Mouse (Mus musculus) MEL (cell line): ENCODE results near the gene Mrpl42. TPM values are rescaled to one million over a fixed set of nuclear protein-coding genes. Genes with fewer than 3 reads are reported as not detected.

Experiments used
- DNase-seq: peaks from one replicate; pipeline ENCODE4 v3.0.0; 2011; ENCODE audit warnings: low read depth, low spot score
- H3K27ac ChIP-seq: 2 replicates; pipeline ENCODE4 v1.5.1; 2012; ENCODE audit warnings: low read depth, mild to moderate bottlenecking, control low read depth, low read length, moderate library complexity; ENCODE audit not compliant: control insufficient read depth
- H3K27me3 ChIP-seq, 2 experiments: fragments of 150-350 bp in 1 of 2; sonication (generic) in 1 of 2; 2 replicates each; pipeline ENCODE4 v1.6.1; 2012; ENCODE audit warnings: low read length in 2 of 2, mild to moderate bottlenecking in 2 of 2, improper control_type of control experiment in 1 of 2, moderate library complexity in 1 of 2; ENCODE audit not compliant: insufficient read depth in 2 of 2, control insufficient read depth in 1 of 2
- H3K36me3 ChIP-seq, 2 experiments: 2 replicates each; pipeline ENCODE4 v1.6.1; 2012 to 2014; ENCODE audit warnings: low read length in 2 of 2, improper control_type of control experiment in 1 of 2, inconsistent platforms in 1 of 2, mild to moderate bottlenecking in 1 of 2; ENCODE audit not compliant: insufficient read depth in 2 of 2, control insufficient read depth in 1 of 2
- H3K4me1 ChIP-seq, 2 experiments: fragments of 150-350 bp in 1 of 2; sonication (generic) in 1 of 2; 2 replicates each; pipeline ENCODE4 v1.6.1; 2012; ENCODE audit warnings: low read length in 2 of 2, improper control_type of control experiment in 1 of 2, mild to moderate bottlenecking in 1 of 2; ENCODE audit not compliant: insufficient read depth in 2 of 2, control insufficient read depth in 1 of 2
- H3K4me3 ChIP-seq, 2 experiments: fragments of 150-350 bp in 1 of 2; sonication (generic) in 1 of 2; 2 replicates each; pipeline ENCODE4 v1.5.1; 2012; ENCODE audit warnings: low read depth in 2 of 2, low read length in 2 of 2, mild to moderate bottlenecking in 2 of 2, moderate library complexity in 2 of 2, control low read depth in 1 of 2, improper control_type of control experiment in 1 of 2; ENCODE audit not compliant: control insufficient read depth in 1 of 2, insufficient read depth in 1 of 2
- H3K79me2 ChIP-seq: 2 replicates; pipeline ENCODE4 v1.6.1; 2012; ENCODE audit warnings: mild to moderate bottlenecking, low read length, moderate library complexity; ENCODE audit not compliant: control insufficient read depth, poor library complexity, insufficient read depth
- H3K9ac ChIP-seq: 2 replicates; pipeline ENCODE4 v1.6.1; 2012; ENCODE audit warnings: low read depth, mild to moderate bottlenecking, control low read depth, low read length, moderate library complexity; ENCODE audit not compliant: control insufficient read depth, poor library complexity, severe bottlenecking
- H3K9me3 ChIP-seq: fragments of 150-350 bp; sonication (generic); replicated peaks from 2 replicates; pipeline ENCODE4 v1.6.1; 2012; ENCODE audit warnings: mild to moderate bottlenecking, low read length, improper control_type of control experiment, moderate library complexity; ENCODE audit not compliant: insufficient read depth
- CTCF ChIP-seq, 3 experiments: IDR thresholded peaks in 2 of 3; conservative IDR thresholded peaks in 1 of 3; 2 replicates each; pipeline ENCODE4 v1.5.1; 2011 to 2012; ENCODE audit warnings: low read length in 3 of 3, low read depth in 2 of 3, mild to moderate bottlenecking in 2 of 3, improper control_type of control experiment in 1 of 3, inconsistent platforms in 1 of 3, mixed read lengths in 1 of 3, moderate library complexity in 1 of 3; ENCODE audit not compliant: control insufficient read depth in 1 of 3, insufficient read depth in 1 of 3, poor library complexity in 1 of 3, severe bottlenecking in 1 of 3
- ELF1 ChIP-seq: IDR thresholded peaks from 2 replicates; pipeline ENCODE4 v1.6.1; 2014; ENCODE audit warnings: low read depth, mild to moderate bottlenecking, inconsistent platforms, low read length, improper control_type of control experiment, moderate library complexity
- GABPA ChIP-seq: IDR thresholded peaks from 2 replicates; pipeline ENCODE4 v1.6.1; 2012; ENCODE audit warnings: low read depth, mild to moderate bottlenecking, inconsistent platforms, low read length, improper control_type of control experiment, moderate library complexity
- GATA1 ChIP-seq: IDR thresholded peaks from 2 replicates; pipeline ENCODE4 v1.6.1; 2011; ENCODE audit warnings: low read depth, low read length, improper control_type of control experiment
- HCFC1 ChIP-seq: IDR thresholded peaks from 2 replicates; pipeline ENCODE4 v1.6.1; 2012; ENCODE audit warnings: low read depth, mild to moderate bottlenecking, inconsistent platforms, low read length, improper control_type of control experiment, moderate library complexity
- MAZ ChIP-seq: IDR thresholded peaks from 2 replicates; pipeline ENCODE4 v1.6.1; 2012; ENCODE audit warnings: low read depth, mild to moderate bottlenecking, inconsistent platforms, low read length, improper control_type of control experiment
- RAD21 ChIP-seq: IDR thresholded peaks from 2 replicates; pipeline ENCODE4 v1.6.1; 2011; ENCODE audit warnings: mild to moderate bottlenecking, low read depth, low read length, improper control_type of control experiment
- SIN3A ChIP-seq: IDR thresholded peaks from 2 replicates; pipeline ENCODE4 v1.6.1; 2012; ENCODE audit warnings: low read length, improper control_type of control experiment, inconsistent platforms
- SMC3 ChIP-seq: IDR thresholded peaks from 2 replicates; pipeline ENCODE4 v1.6.1; 2011; ENCODE audit warnings: low read depth, low read length, improper control_type of control experiment
- TAL1 ChIP-seq: IDR thresholded peaks from 2 replicates; pipeline ENCODE4 v1.6.1; 2012; ENCODE audit warnings: mild to moderate bottlenecking, inconsistent platforms, low read length, moderate library complexity, mixed read lengths
- UBTF ChIP-seq: IDR thresholded peaks from 2 replicates; pipeline ENCODE4 v1.6.1; 2012; ENCODE audit warnings: low read depth, mild to moderate bottlenecking, inconsistent platforms, low read length, improper control_type of control experiment, moderate library complexity, borderline replicate concordance; ENCODE audit not compliant: insufficient read depth
- USF1 ChIP-seq: IDR thresholded peaks from 2 replicates; pipeline ENCODE4 v1.6.1; 2014; ENCODE audit warnings: low read depth, mild to moderate bottlenecking, inconsistent platforms, low read length, improper control_type of control experiment, moderate library complexity
- ZC3H11A ChIP-seq: IDR thresholded peaks from 2 replicates; pipeline ENCODE4 v1.6.1; 2012; ENCODE audit warnings: low read depth, mild to moderate bottlenecking, inconsistent platforms, low read length, improper control_type of control experiment
- ZNF384 ChIP-seq: IDR thresholded peaks from 2 replicates; pipeline ENCODE4 v1.6.1; 2012; ENCODE audit warnings: low read depth, mild to moderate bottlenecking, inconsistent platforms, low read length, improper control_type of control experiment
- polyA plus RNA-seq, 2 experiments: library from polyadenylated mRNA; stranded (reverse) in 1 of 2; unstranded in 1 of 2; fragments of >175 nt in 1 of 2; fragments of >200 nt in 1 of 2; gene quantifications; 2 replicates each; pipeline versions ENCODE4 v1.2.1 to v1.2.4; 2012; ENCODE audit warnings: low replicate concordance in 2 of 2, low read depth in 1 of 2; ENCODE audit not compliant: insufficient read length in 2 of 2, insufficient read depth in 1 of 2, missing spikeins in 1 of 2
- total RNA-seq: library from RNA; depleted of rRNA; stranded (reverse); fragments of 300-350 nt; gene quantifications from 2 replicates; pipeline ENCODE4 v1.2.3, GENCODE M21; 2012

The Mrpl42 gene
- total and polyA plus RNA-seq, 3 experiments: 187 to 1,026 (median 298) TPM

- no peak overlapping the region for H3K27ac ChIP-seq
- DNase-seq: no peak
- peaks cover 0 to 24% of the 10 kb centered on the region in 2 experiments; a peak in 3 of 4 replicates for H3K36me3 ChIP-seq
- peaks cover 73% of the 10 kb centered on the region for H3K79me2 ChIP-seq
- TF ChIP-seq ZC3H11A: no peak
- TF ChIP-seq TAL1: no peak
- TF ChIP-seq UBTF: no peak
- TF ChIP-seq GABPA: no peak
- TF ChIP-seq ZNF384: no peak
- TF ChIP-seq CTCF (IDR thresholded peaks at IDR 0.05 in 2 of 3, conservative IDR thresholded peaks at IDR 0.05 in 1 of 3; ENCODE audit: control insufficient read depth in 1 of 3, insufficient read depth in 1 of 3, low read depth in 2 of 3, low read length in 3 of 3, poor library complexity in 1 of 3, severe bottlenecking in 1 of 3): no peak
- no peak for TF ChIP-seq SMC3
- no peak for TF ChIP-seq GATA1
- no peak for TF ChIP-seq MAZ
- no peak for TF ChIP-seq USF1
- H3K4me3 ChIP-seq: no peak overlapping the region
- no peaks in the 10 kb centered on the region for H3K9me3 ChIP-seq
- no peak overlapping the region for H3K9ac ChIP-seq
- no peaks in the 10 kb centered on the region for H3K27me3 ChIP-seq
- H3K4me1 ChIP-seq: peaks cover 3 to 6% of the 10 kb centered on the region in 2 experiments; a peak in 3 of 4 replicates
Measured at GRCm38 (mm10) chr10:95536222-95536541, 34.4 kb upstream of the Mrpl42 start.

GRCm38 (mm10) chr10:95535399-95536221 is 33.9 kb upstream of the Mrpl42 start:
- H3K9ac ChIP-seq: no peak overlapping the region
- no peaks in the 10 kb centered on the region for H3K9me3 ChIP-seq
- TF ChIP-seq ZNF384: peak; percentile 56; the same call in 1 of the 2 replicates
- no peak for TF ChIP-seq RAD21
- DNase-seq: no peak
- H3K27ac ChIP-seq: no peak overlapping the region
- peaks cover 76% of the 10 kb centered on the region for H3K79me2 ChIP-seq
- H3K36me3 ChIP-seq: peaks cover 0 to 29% of the 10 kb centered on the region in 2 experiments; a peak in 3 of 4 replicates
- no peaks in the 10 kb centered on the region for H3K27me3 ChIP-seq
- H3K4me3 ChIP-seq: no peak overlapping the region
- peaks cover 3 to 6% of the 10 kb centered on the region in 2 experiments; a peak in 3 of 4 replicates for H3K4me1 ChIP-seq

- no peak for TF ChIP-seq HCFC1
- TF ChIP-seq RAD21: no peak
- no peak for TF ChIP-seq CTCF (IDR thresholded peaks at IDR 0.05 in 2 of 3, conservative IDR thresholded peaks at IDR 0.05 in 1 of 3; ENCODE audit: control insufficient read depth in 1 of 3, insufficient read depth in 1 of 3, low read depth in 2 of 3, low read length in 3 of 3, poor library complexity in 1 of 3, severe bottlenecking in 1 of 3)
- no peak for TF ChIP-seq ELF1
- no peak for TF ChIP-seq SIN3A
- H3K4me3 ChIP-seq: no peak overlapping the region
- H3K27me3 ChIP-seq: no peaks in the 10 kb centered on the region
- H3K9ac ChIP-seq: no peak overlapping the region
- DNase-seq: no peak
- H3K4me1 ChIP-seq: peaks cover 6 to 10% of the 10 kb centered on the region in 2 experiments
- H3K36me3 ChIP-seq: peaks cover 0 to 34% of the 10 kb centered on the region in 2 experiments
- no peak overlapping the region for H3K27ac ChIP-seq
- H3K79me2 ChIP-seq: peaks cover 79% of the 10 kb centered on the region
- no peaks in the 10 kb centered on the region for H3K9me3 ChIP-seq
Measured at GRCm38 (mm10) chr10:95533382-95533781, 31.6 kb upstream of the Mrpl42 start.
